Mouse (Mus musculus): Measurements from ENCODE around the gene Pik3ca.

Gene Pik3ca

DNA sequence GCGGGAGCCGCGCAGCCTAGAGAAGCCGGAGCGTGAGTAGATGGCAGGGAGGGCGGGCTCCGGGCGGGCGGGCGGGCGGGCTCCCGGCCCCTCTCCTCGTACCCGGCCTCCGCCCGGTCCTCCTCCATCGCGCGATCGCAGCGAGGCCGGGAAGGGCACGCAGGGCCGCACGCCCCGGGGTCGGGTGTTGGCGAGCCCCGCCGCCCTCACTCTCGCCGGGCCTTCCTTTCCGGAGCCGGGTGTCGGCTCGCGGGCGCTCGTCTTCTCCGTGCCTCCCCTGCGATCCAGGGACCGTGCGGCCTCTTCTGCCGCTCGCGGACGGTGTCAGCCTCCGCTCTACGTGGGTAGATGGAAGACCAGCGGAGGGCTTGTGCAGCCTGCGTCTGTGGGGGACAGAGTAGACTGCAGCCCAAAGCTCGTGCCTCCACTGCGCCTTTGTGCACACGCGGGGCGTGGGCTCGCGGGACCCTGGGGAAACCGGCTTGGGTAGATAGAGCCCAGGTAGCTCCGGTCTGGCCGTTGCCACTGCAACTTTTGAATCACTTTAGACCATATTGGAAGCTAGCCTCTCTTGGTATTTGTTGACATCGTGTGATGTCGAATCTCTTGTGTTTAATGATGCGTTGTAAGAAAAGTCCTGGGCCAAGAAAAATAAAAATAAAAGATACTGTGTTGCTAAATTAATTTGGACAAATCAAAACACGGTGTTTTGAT is at the start of gene Pik3ca:
Pik3ca (plus strand) TSS at position 211 of the 714 bp plus-strand sequence.
- DNase-seq (ENCODE audit: low read depth, low spot score): no peak

DNA sequence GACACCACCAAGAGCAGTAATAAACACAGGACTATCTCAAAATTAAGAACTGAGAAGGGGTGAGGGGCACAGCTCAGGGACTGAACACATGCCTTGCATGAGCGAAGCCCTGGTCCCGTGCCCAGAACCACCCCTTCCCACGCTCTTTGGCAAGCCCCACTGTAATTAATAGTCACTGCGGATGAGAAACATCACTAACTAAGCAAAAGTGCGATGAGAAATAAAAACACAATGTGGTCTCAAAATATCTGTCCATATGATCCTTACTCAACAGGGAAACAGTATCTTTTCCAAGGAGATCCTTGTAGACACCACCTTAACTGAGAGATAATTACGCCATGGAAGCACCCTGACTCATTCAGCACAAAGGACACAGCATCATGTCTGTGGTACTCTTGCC is 49.6 kb upstream of the Pik3ca start:
- no peak for DNase-seq (ENCODE audit: low read depth, low spot score)

DNA sequence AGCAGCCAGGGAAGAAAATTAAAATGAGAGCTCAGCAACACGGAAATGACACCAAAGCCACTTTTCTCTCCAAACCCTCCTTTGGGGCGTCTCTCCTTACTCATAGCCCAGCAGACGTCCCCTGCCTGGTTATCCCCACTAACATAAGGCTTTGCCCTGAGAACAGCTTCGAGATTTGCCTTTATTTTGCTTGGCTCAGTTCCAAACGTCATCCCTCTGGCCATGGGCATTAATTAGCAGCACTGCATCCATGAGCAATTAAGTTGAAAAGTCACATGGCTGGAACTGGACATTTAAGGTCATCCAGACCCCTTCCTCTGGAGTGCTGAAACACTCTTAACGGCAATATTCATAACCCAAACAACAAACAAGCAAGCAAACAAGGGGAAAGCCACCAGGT is 36.2 kb upstream of the Pik3ca start:
- no peak for DNase-seq (ENCODE audit: low read depth, low spot score)

DNA sequence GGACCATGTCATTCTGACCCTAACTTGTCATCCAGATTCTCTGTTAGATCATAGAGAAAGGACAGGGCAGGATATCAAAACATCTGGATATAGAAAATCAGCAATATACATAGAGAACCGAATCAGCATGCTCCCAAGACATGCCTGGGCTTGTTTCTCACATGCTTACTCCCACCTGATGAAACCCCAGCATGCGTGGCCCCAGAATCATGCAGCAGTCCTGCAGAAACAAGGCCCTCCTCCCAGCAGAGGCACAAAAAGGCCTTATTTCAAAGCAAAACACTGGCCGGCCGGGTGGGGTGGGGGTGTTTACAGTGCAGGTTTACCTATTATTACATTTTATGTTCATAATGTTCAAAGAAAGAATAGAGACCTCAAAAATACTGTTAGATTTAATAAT is 33.3 kb upstream of the Pik3ca start:
- DNase-seq (ENCODE audit: low read depth, low spot score): no peak

DNA sequence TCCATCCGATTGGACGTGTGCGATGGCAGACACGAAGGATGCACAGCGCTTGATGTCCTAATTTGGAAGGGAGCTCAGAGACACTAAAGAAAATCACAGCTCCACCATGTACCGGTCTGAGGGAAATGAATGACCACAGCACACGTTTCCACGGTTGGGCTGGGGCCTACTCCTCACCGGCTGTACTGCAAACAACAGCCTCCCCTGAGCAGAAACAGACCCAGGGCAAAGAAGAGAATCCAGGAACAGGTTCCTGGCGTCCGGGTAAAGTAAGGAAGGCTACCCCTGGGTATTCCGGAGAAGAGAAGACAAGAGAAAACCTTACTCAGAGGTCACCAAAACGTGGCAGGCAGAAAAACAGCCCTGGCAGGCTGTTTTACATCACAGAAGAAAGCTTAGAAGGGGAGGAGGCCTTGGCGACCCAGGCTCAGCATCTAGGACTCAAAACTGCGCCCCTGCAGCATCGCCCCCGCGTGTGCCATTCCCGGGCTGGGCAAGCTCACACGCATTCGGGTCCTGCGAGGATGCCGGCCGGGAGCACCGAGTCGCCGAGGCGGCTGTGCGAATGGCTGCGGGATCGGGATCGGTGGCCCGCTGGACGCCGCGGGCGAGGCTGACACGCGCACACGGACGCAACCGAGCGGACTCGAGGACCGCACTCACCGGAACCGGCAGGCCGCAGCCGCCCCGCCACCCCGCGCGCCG is 32.5 kb upstream of the Pik3ca start:
- peak; percentile 16 for DNase-seq (ENCODE audit: low read depth, low spot score)

DNA sequence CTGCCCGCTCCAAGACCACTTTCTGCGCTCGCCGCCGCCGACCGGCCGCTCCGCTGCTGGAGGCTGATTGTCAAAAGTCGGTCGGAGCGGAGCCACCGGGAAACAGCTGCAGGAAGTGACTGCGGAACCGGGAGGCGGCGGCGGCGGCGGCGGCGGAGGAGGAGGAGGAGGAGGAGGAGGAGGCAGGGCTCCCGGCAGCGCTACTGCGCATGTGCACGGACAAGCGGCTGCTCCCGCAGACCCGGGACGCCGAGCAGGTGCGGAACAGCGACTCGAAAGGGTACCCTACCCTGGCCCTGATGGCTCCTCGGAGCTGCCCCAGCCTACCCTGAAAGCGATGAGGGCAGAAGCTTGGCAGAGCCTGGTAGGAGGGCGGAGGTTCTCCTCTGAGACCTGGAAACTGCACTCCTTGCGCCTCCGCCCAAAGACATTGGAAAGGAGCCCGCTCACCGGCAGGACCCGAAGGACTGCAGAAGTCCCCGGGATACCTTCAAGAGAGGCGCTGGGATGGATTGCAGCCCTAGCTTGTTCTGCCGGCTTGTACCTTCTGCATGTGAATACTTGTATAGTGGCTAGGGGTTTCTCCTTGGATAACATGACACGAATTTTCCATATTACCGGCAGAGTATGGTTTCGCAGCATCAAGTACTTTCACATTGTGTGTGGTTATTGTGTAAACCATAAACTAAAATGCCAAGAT is 31.8 kb upstream of the Pik3ca start, which contains the start of gene Zmat3:
Zmat3 (minus strand) TSS at position 469 of the 700 bp plus-strand sequence.
- DNase-seq (ENCODE audit: low read depth, low spot score): peak; percentile 61

DNA sequence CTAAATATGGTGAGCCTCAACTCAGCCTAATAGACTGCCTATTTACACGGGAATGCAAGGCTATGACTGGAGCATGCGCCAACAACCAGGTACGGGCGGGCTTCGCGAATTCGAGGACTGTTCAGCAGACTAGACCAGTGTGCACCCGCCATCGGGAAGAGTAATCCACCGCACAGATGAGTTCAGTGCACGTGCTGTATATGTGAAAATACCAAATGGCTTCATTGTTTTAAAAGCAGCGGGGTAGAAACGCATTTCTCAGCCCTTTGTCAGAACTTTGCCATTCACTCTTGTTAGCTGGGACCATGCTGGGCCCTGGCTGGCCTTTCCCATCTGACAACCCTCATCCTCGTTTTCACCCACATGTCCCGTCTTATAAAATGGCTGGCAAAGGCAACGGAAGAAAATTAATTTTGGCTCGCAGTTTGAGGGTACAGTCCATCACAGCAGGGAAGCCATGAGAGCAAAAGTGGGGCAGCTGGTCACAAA is 31.2 kb upstream of the Pik3ca start:
- no peak for DNase-seq (ENCODE audit: low read depth, low spot score)

DNA sequence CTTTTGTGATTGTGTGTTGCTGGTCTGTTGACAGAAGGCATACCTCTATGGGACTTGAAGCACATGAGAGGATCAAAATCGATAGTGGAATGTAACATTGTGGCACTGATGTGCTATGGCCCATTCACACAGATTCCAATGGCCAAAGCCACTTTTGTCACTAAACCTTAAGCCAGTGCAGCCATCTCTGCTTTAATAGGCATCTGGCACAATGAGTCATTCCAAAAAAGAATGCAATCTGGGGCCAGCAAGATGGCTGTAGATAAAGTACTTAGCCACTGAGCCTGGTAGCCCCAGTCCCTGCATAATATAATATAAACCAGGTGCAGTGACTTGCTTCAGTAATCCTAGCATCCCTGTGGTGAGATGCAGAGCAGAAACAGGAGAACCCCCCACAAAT is 30.0 kb upstream of the Pik3ca start:
- no peak for DNase-seq (ENCODE audit: low read depth, low spot score)

DNA sequence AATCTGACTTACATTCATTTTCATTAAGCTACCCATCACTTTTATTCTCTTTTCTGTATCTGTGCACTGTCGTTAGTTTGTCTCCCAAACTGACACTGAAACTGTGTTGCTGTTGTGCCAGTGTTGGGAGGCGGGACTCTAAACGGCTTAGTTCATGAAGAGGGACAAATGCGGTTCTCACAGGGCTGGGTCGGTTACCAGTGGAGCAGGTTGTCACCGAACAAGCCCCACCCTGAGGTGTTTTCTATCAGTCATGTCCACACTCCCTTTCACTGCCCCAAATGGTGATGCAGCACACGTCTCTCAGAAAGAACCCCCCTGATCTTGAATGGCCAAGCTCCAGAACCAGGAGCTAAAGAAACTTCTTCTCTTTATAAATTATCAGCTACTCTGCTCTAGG is 25.5 kb upstream of the Pik3ca start:
- no peak for DNase-seq (ENCODE audit: low read depth, low spot score)

DNA sequence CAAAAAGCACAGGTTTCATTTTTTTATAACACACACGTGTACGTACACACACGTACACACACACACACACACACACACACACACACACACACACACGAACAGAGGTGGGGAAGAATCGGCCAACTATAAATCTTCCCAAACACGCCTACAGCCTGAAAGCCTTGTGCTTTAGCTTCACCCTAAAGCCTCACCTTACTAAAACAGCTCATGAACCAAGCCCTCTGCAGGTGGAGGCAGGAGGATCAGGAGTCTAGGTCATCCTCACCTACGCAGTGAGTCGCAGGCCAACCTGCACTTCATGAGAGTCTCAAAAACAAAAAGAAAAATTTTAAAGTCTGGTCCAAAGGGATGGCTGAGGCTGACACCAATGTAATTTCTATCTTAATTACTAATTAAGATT is 25.0 kb upstream of the Pik3ca start:
- no peak for DNase-seq (ENCODE audit: low read depth, low spot score)

DNA sequence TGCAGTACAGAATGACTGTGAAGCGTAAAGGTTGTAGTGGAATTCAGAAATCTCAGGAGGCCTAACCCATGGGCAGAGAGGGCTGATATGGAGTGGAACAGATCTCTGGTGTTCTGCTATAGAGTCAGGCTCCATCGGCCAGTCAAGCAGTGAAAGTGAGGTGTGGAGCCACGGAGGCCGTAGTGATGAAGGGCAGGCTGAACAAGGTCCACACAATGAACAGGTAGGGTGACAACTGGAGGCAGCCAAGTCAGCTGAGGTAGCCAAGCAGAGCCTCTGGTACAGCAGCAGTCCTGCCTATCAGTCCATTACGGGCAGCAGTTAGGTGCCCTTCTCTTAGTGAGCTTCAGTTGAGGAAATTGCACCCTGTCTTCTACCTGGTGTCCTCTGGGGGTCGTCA is 24.2 kb upstream of the Pik3ca start:
- no peak for DNase-seq (ENCODE audit: low read depth, low spot score)

DNA sequence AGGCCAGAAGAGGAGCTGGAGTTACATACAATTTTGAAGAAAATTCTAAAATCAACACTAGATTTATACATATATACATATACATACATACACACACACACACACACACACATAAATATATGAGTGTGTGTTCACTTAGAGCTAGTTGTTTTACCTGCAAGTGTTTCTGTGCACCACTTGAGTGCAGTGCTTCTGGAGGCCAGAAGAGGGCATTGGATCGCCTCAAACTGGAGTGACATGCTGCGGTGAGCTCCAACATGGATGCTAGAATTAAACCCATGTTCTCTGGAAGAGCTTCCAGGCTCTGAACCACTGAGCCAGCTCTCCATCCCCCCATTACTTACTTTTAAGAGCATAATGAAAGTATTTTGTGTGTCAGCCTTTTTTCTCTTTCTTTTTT is 17.6 kb upstream of the Pik3ca start:
- DNase-seq (ENCODE audit: low read depth, low spot score): no peak

DNA sequence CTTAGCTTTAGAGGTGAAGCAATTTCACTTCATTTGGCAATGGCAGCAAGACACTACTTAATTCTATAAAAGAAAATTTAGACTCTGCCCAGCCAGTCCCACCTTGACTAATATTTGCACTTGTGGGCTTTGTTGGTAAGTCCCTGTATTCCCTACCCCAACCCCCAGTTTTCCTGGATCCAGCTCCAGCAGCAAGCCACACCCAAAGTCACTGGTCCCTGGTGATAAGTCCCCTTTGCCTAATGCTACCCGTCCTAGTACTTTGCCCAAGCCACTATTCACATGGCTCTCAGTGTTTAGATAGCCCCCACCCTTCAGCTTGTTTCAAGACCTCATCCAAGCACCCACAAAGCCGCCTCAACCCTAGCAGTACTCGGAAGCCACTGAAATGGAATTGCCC is 15.9 kb upstream of the Pik3ca start:
- DNase-seq (ENCODE audit: low read depth, low spot score): no peak

DNA sequence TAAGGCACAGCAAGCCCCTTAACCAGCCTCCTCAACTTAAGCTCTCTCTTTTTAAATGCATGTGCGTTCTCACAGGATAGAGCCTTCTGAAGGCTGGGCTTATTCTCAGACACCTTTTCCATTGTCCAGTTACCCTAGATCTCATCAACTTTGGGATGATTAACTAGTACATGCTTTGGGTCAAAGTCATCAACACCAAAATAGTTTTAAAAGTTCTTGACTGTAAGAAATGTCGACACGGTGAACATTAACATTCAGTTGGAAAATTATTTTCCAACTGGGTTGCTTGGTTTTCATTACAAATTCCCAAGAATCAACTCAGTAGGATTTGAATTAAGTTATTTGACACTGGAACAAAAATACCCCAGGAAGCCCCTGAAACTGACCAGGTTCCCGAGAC is 4.6 kb upstream of the Pik3ca start:
- DNase-seq (ENCODE audit: low read depth, low spot score): no peak

DNA sequence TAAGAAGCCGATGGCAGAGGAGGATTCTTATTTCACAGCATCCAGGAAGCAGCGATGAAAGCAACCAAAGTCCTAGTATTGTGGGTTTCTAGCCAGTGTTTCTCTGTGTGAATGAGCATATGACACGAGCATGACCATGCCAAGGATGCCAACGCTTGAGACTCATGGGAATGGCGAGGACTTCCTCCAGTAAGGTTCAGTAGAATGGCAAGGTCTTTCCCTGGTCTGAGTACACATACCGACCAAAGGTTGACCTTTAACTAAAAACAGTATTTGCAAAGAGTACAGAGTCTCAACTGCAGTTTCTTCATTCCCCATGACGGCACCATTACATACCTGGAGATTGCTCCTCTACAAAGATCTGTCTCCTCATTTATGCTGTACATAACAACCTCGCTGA is 3.5 kb upstream of the Pik3ca start:
- DNase-seq (ENCODE audit: low read depth, low spot score): no peak

DNA sequence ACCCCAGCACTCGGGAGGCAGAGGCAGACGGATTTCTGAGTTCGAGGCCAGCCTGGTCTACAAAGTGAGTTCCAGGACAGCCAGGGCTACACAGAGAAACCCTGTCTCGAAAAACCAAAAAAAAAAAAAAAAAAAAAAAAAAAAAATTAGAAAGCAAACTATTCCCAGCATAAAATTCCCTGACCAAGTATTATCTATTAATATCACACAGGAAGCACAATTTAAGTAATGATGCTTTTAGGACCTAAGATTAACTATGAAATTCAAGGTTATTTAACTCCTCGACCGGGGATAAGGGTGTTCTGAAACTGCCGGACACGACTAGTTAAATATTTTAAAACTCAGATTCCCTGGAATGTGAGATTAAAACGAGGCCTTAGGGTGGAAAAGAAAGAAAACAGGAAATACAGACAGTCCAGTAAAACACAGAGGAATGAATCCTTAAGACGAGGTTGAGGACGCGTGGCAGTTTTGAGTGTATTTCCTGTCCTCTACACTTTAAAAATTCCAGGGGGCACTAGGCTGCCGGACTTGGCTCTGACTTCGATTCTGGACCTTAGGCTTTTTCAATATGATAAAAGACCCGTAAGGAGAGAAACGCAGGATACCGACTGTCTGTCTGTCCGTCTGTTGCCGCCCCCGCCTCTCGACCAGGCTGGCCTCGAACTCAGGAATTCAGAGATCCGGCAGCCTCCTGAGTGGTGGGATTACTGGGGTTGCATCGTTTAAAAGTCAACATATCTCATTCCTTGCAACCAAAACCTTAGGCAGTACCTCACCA is 1.5 kb upstream of the Pik3ca start:
- DNase-seq (ENCODE audit: low read depth, low spot score): no peak

DNA sequence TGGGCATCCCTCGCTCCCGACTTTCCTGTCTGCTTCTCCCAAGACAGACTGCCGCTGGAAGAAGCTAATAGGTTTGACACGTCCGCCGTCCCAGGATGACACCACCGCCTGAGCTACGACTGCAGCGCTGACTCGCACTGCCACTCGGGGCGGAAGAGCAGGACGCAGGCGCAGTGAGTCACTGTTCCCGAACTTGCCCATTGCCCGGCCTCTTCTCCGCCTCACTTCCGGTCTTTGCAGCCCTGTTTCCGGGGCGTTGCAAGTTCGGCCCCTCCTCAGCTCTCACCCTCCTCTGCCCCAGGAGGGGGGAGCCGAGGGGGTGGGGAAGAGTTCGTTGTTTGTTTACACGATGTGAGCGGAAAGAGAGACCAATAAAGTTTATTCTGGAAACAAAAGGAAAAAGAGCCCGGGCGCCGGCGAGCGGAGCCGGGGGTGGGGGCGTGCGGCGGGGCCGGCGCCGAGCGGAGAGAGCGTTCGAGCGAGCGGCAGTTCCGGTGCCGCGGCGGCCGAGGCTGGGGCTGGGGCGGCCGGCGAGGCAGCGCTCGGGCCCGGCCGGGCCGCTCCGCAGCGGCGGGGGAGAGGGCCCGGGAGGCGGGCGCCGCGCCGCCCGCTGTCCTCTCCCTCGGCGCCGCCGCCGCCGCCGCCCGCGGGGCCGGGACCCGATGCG is 544 bp upstream of the Pik3ca start:
- peak; percentile 98 for DNase-seq (ENCODE audit: low read depth, low spot score)

DNA sequence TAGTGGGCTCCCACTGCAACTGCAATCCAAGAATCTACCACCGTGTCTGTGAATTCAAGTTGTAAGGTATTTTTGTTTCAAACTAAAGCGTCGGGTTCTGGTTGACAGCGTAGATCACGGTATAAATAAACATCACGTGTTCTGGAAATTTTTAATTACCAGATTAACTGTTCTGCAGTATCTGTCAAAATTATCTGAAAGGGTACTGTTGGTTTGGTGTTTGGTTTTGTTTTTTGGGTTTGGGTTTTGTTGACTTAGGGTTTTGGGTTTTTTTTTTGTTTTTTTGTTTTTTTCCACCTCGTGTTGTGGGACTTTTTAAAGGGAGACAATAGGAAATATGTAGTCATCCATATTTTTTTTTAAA is 686 bp downstream of the Pik3ca start:
- DNase-seq (ENCODE audit: low read depth, low spot score): no peak

DNA sequence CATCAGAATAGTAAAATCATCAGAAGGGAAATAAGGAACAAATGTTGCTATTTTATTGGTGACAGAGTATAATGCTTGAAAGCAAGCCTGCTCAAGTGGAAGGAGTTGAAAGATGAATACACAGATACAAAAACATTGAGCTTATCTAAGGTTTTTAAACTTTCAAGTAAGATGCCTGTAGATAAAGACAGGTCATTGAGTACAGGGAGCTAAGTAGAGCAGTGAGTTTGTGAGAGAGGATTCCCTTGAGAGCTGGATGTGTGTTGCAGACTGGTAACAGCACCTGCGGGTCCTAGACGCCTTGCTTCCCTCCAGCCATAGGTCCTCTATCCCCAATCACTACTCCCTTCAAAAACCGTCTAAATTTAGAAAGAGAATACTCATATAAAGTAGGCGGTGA is 1.2 kb downstream of the Pik3ca start:
- DNase-seq (ENCODE audit: low read depth, low spot score): no peak

DNA sequence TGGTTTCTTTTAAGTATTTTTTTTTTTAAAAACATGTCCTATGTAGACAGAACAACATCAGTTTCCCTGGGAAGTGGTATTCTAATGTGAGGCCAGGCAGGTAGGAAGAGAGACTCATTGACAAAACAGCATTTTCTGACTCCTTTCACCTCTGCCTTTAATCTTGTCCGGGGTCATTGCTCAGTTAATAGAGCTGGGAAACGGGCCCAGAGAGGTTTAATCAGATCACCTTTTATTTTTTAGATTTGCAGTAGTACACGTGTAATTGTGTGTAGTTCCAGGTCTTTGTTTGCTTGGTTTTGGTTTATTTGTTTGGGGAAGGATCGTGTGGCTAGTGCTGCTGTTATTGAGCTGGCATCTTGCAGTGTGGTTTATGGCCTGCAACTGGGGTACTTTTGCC is 1.9 kb downstream of the Pik3ca start:
- no peak for DNase-seq (ENCODE audit: low read depth, low spot score)

DNA sequence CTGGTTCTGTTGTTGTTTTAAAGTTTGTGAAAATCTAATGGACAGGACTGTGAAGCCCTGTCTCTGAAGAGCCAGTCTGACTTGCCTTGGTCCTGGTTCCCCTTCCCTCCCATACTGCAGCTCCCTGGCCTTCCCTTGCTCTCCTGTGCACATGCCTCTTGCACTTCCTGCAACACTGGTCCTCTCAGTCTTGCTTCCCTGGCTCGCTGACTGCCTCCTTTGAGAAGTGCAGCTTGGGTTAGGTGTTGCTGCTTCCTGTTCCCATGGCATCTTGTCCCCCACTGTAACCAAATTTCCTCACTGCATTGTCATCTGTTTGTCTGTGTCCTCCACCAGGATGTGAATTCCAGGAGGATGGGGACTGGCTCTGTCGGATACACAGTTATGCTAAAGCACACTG is 2.5 kb downstream of the Pik3ca start:
- DNase-seq (ENCODE audit: low read depth, low spot score): no peak
